Mouse (Mus musculus): Measurements from ENCODE around the gene Dgkh. TPM values are rescaled to one million over a fixed set of nuclear protein-coding genes. Genes with fewer than 3 reads are reported as not detected.

The Dgkh gene
- polyA plus RNA-seq, 1 experiment from 2014 or later, result 2.5 TPM

DNA sequence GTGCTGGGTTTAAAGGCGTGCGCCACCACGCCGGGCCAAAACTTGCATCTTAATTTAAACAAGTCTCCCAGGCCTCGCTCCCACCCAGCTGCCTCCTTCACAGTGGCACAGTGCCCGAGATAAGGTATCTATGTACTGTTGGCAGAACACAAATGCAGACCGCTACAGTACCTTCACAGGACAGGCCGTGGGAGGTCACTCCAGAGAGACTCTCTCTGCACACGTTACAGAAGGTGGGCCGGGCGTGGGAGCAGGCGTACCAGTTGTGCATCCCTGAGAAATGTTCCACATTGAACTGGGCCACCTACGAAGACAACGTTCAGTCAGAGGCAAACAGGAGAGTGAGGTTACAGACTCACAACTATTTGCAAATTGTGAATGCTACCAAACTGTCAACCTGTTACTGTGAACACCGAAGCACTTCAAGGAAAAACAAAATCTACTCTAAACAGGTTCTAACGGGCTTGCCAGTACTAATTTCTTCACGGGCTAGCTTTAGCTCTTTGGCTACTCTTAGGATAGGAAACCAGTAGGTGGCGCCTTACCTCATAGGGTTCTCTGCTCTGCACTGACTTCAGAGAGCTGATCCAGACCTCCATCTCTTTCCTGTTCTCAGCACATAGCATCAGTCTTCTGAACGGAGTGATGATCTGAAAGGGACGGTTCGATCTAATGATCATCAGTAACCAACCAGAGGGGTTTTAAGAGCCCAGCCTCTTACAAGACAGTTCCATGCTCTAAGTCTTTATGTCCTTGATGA is 104.9 kb downstream of the Dgkh start:
- peaks cover 12% of the 10 kb centered on the region; the same call in 1 of the 2 replicates for H3K36me3 ChIP-seq
- H3K27ac ChIP-seq (ENCODE audit: poor library complexity, severe bottlenecking), result no peak overlapping the region
- no peaks in the 10 kb centered on the region for H3K9me3 ChIP-seq (replicated peaks)
- no peak for ATAC-seq (ENCODE audit: insufficient number of reproducible peaks, low FRiP score)
- H3K4me3 ChIP-seq, result no peak overlapping the region
- H3K9ac ChIP-seq, result no peak overlapping the region
- H3K27me3 ChIP-seq (replicated peaks), result no peaks in the 10 kb centered on the region
- H3K4me1 ChIP-seq (replicated peaks), result no peaks in the 10 kb centered on the region; the same call in 1 of the 2 replicates
- 76% methylated on average over 21 of the region's 21 CpGs for WGBS
- no peak overlapping the region for H3K4me2 ChIP-seq

DNA sequence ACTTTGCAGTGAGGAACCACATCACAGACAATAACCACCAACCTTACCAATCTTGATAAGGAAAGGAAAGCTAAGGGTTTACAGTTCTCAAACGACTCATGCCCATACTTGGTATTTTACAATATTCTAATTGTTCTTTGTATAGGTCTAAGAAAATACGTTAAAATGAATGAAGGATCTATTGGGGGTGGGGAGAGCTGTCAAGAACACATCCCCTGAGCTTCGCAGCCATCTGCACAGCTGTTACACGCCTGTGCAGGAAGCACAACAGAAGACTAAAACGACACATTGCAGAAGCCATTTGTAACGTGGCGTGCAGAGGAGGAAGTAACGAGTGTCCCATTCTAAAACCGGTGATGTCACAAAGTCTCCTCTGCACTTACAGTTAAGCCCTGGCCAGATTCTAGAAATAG is 113.7 kb downstream of the Dgkh start:
- 72% methylated on average over 9 of the region's 9 CpGs for WGBS
- Histone ChIP-seq H3K4me2 (no peak overlapping the region), H3K4me1 (replicated peaks) (no peaks in the 10 kb centered on the region; the same call in 1 of the 2 replicates), H3K9ac (no peak overlapping the region), H3K27ac (ENCODE audit: poor library complexity, severe bottlenecking) (no peak overlapping the region), H3K36me3 (peaks cover under 1% of the 10 kb centered on the region), H3K4me3 (no peak overlapping the region), H3K9me3 (replicated peaks) (no peaks in the 10 kb centered on the region), H3K27me3 (replicated peaks) (no peaks in the 10 kb centered on the region)
- ATAC-seq (ENCODE audit: insufficient number of reproducible peaks, low FRiP score), result no peak

DNA sequence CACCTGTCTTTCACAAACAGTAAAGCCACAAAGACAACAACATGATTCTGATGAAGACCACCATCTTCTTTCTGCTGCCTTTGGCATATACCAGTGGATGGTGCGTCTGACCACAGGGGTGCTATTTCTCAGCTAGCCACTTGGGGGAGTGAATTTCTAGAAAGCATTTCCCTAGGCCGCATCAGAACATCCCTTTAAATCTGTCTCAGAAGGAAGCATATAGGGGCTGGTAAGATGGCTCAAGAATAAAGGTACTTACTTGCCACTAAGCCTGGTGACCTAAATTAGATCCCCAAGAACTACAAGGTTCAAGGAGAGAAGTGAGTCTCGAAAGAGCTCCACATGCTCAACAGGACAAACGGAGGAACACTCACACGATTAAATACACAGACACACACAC is 119.0 kb downstream of the Dgkh start:
- no peak overlapping the region for H3K27ac ChIP-seq (ENCODE audit: poor library complexity, severe bottlenecking)
- no peak for ATAC-seq (ENCODE audit: insufficient number of reproducible peaks, low FRiP score)
- no peaks in the 10 kb centered on the region for H3K27me3 ChIP-seq (replicated peaks)
- peaks cover 2% of the 10 kb centered on the region; the same call in 1 of the 2 replicates for H3K4me1 ChIP-seq (replicated peaks)
- 77% methylated on average over 5 of the region's 5 CpGs for WGBS
- H3K4me2 ChIP-seq, result no peak overlapping the region
- no peak overlapping the region for H3K4me3 ChIP-seq
- peaks cover 6% of the 10 kb centered on the region; the same call in 1 of the 2 replicates for H3K36me3 ChIP-seq
- H3K9me3 ChIP-seq (replicated peaks), result no peaks in the 10 kb centered on the region
- H3K9ac ChIP-seq, result no peak overlapping the region

DNA sequence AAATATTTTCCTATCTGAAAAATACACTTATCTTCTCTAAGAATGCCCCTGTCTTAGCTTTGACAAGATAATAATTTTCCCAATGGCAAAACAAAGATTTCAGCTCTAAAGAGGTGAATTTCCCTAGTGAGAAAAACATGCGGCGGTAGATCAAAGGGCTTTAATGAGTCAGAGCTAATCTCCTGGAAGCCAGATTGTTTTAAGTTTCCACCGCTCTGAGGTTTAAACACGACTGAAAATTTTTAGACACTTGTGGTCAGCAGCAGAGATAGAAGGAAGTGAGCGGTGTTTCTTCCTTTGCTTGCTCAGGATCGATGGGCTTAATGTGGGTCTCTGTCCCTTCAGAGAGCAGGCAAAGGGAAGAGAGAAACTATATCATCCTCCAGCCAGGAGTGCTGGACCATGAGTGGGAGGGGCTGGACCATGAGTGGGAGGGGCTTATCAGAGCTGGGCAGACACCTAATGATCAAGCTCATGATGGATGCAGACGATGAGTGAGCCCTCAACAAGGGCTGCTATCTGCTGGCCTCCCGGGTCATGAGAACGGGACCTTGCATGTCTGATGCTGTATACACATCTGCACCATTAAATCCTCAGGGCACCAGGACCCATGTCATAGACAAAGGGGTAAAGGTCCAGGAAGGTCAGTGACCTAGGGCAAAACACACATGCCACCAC is 120.3 kb downstream of the Dgkh start:
- no peak overlapping the region for H3K4me3 ChIP-seq
- peaks cover 2% of the 10 kb centered on the region; the same call in 1 of the 2 replicates for H3K4me1 ChIP-seq (replicated peaks)
- no peak overlapping the region for H3K9ac ChIP-seq
- H3K27me3 ChIP-seq (replicated peaks), result no peaks in the 10 kb centered on the region
- no peak overlapping the region for H3K27ac ChIP-seq (ENCODE audit: poor library complexity, severe bottlenecking)
- no peak overlapping the region for H3K4me2 ChIP-seq
- ATAC-seq (ENCODE audit: insufficient number of reproducible peaks, low FRiP score), result no peak
- peaks cover 6% of the 10 kb centered on the region; the same call in 1 of the 2 replicates for H3K36me3 ChIP-seq
- WGBS, result 47% methylated on average over 9 of the region's 9 CpGs
- H3K9me3 ChIP-seq (replicated peaks), result no peaks in the 10 kb centered on the region

DNA sequence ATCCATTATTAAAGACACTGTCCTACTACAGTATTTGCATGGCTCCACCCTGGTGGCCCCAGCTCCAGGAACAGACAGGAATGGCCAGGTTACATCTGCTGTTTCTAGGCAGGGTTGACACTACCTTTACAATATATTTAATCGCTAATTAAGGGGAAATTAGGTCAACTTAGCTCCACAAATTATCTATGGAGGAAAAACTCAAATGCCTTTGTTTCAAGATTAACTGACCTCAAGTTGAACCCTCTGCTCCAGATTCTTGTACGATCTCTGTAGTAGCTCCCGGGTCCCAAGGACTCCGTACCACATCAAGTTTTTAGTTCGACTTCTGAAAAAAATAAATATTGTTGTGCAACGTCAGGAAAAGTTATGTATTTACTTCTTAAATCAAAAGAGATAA is 137.7 kb downstream of the Dgkh start:
- H3K4me2 ChIP-seq, result no peak overlapping the region
- H3K27me3 ChIP-seq (replicated peaks), result no peaks in the 10 kb centered on the region
- H3K27ac ChIP-seq (ENCODE audit: poor library complexity, severe bottlenecking), result no peak overlapping the region
- no peak for ATAC-seq (ENCODE audit: insufficient number of reproducible peaks, low FRiP score)
- H3K4me1 ChIP-seq (replicated peaks), result no peaks in the 10 kb centered on the region
- WGBS, result 76% methylated on average over 6 of the region's 6 CpGs
- H3K9ac ChIP-seq, result no peak overlapping the region
- H3K9me3 ChIP-seq (replicated peaks), result no peaks in the 10 kb centered on the region
- H3K36me3 ChIP-seq, result peaks cover 38% of the 10 kb centered on the region
- no peak overlapping the region for H3K4me3 ChIP-seq

GRCm38 (mm10) chr14:78592965-78593364 is 139.6 kb downstream of the Dgkh start:
- H3K9me3 ChIP-seq (replicated peaks), result no peaks in the 10 kb centered on the region
- peaks cover 31% of the 10 kb centered on the region for H3K36me3 ChIP-seq
- no peak for ATAC-seq (ENCODE audit: insufficient number of reproducible peaks, low FRiP score)
- no peak overlapping the region for H3K4me2 ChIP-seq
- H3K4me3 ChIP-seq, result no peak overlapping the region
- 81% methylated on average over 3 of the region's 3 CpGs for WGBS
- no peaks in the 10 kb centered on the region for H3K4me1 ChIP-seq (replicated peaks)
- no peak overlapping the region for H3K9ac ChIP-seq
- H3K27me3 ChIP-seq (replicated peaks), result no peaks in the 10 kb centered on the region
- H3K27ac ChIP-seq (ENCODE audit: poor library complexity, severe bottlenecking), result no peak overlapping the region

- H3K9me3 ChIP-seq (replicated peaks), result no peaks in the 10 kb centered on the region
- ATAC-seq (ENCODE audit: insufficient number of reproducible peaks, low FRiP score), result no peak
- WGBS, result 7% methylated on average over 2 of the region's 2 CpGs
- H3K9ac ChIP-seq, result no peak overlapping the region
- H3K27ac ChIP-seq (ENCODE audit: poor library complexity, severe bottlenecking), result no peak overlapping the region
- no peak overlapping the region for H3K4me2 ChIP-seq
- H3K4me1 ChIP-seq (replicated peaks), result no peaks in the 10 kb centered on the region
- no peaks in the 10 kb centered on the region for H3K27me3 ChIP-seq (replicated peaks)
- no peak overlapping the region for H3K4me3 ChIP-seq
- peaks cover 39% of the 10 kb centered on the region for H3K36me3 ChIP-seq
Observed at GRCm38 (mm10) chr14:78590335-78590734, 142.2 kb downstream of the Dgkh start.

DNA sequence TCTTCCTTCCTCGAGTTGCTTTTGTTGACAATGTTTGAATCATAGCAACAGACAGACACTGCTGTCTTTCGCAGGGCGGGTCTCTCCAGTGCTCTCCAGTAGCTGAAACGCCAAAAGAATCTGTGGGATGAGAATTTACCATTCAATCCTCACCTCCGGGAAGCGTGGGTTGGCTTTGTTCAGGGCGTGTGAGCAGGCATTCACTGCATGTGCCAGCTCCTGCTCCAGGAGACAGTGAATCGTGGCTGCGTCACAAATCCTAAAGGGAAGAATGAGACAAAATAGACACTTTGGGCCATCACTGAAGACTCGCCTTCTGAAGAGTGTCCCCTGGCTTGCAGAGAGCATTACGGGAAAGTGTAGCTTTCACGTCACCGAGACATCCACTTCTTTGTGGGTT is 148.4 kb downstream of the Dgkh start:
- WGBS, result 90% methylated on average over 13 of the region's 13 CpGs
- peaks cover 50% of the 10 kb centered on the region for H3K36me3 ChIP-seq
- H3K4me1 ChIP-seq (replicated peaks), result no peaks in the 10 kb centered on the region

GRCm38 (mm10) chr14:78583168-78583567 is 149.4 kb downstream of the Dgkh start:
- Histone ChIP-seq H3K36me3 (peaks cover 52% of the 10 kb centered on the region), H3K9ac (no peak overlapping the region), H3K4me3 (no peak overlapping the region), H3K27ac (ENCODE audit: poor library complexity, severe bottlenecking) (no peak overlapping the region), H3K4me1 (replicated peaks) (no peaks in the 10 kb centered on the region), H3K27me3 (replicated peaks) (no peaks in the 10 kb centered on the region), H3K4me2 (no peak overlapping the region), H3K9me3 (replicated peaks) (no peaks in the 10 kb centered on the region)
- ATAC-seq (ENCODE audit: insufficient number of reproducible peaks, low FRiP score), result 0 out of 2 replicates have a peak, but pooled peaks have one; percentile 45

More for the DNA sequence above, 148.4 kb downstream of the Dgkh start:
- H3K9ac ChIP-seq, result no peak overlapping the region
- ATAC-seq (ENCODE audit: insufficient number of reproducible peaks, low FRiP score), result no peak
- H3K9me3 ChIP-seq (replicated peaks), result no peaks in the 10 kb centered on the region
- no peak overlapping the region for H3K27ac ChIP-seq (ENCODE audit: poor library complexity, severe bottlenecking)
- no peak overlapping the region for H3K4me3 ChIP-seq
- no peaks in the 10 kb centered on the region for H3K27me3 ChIP-seq (replicated peaks)
- no peak overlapping the region for H3K4me2 ChIP-seq

DNA sequence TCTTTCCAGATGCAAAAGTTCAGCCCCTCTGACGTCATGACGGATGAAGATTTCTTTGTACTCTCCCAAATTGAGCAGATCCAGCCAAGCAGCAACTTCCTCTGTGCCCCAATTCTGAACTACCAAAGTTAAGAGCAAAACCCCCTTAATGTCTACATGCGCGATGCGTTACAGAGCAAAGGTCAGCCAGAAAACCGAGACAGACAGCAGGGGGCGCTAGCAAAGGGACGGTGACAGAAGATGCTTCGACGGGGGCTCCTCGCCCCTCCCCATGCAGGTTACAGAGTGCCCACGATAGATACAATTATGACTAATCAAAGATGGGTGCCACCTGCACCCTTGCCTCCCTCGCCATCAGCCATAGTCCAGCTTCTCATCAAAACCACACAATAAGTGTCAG is 156.7 kb downstream of the Dgkh start:
- Histone ChIP-seq H3K4me2 (no peak overlapping the region), H3K9me3 (replicated peaks) (no peaks in the 10 kb centered on the region), H3K4me1 (replicated peaks) (no peaks in the 10 kb centered on the region), H3K4me3 (no peak overlapping the region), H3K9ac (no peak overlapping the region), H3K36me3 (peaks cover 43% of the 10 kb centered on the region), H3K27ac (ENCODE audit: poor library complexity, severe bottlenecking) (no peak overlapping the region), H3K27me3 (replicated peaks) (no peaks in the 10 kb centered on the region)
- WGBS, result 68% methylated on average over 13 of the region's 13 CpGs
- no peak for ATAC-seq (ENCODE audit: insufficient number of reproducible peaks, low FRiP score)

- H3K9ac ChIP-seq, result no peak overlapping the region
- H3K4me3 ChIP-seq, result no peak overlapping the region
- peaks cover 3% of the 10 kb centered on the region; the same call in 1 of the 2 replicates for H3K4me1 ChIP-seq (replicated peaks)
- peaks cover 21% of the 10 kb centered on the region for H3K36me3 ChIP-seq
- no peaks in the 10 kb centered on the region for H3K9me3 ChIP-seq (replicated peaks)
- no peak overlapping the region for H3K4me2 ChIP-seq
- no peak for ATAC-seq (ENCODE audit: insufficient number of reproducible peaks, low FRiP score)
- H3K27me3 ChIP-seq (replicated peaks), result no peaks in the 10 kb centered on the region
- 91% methylated on average over 5 of the region's 5 CpGs for WGBS
- H3K27ac ChIP-seq (ENCODE audit: poor library complexity, severe bottlenecking), result no peak overlapping the region
Observed at GRCm38 (mm10) chr14:78568410-78568809, 164.2 kb downstream of the Dgkh start.
